Mouse (Mus musculus) heart, embryonic 12.5 days (tissue): ENCODE results near the gene Lrp6. TPM values are rescaled to one million over a fixed set of nuclear protein-coding genes. Genes with fewer than 3 reads are reported as not detected.
A peak's percentile ranks its signal among the peaks of the same experiment; 100 is the strongest.

Source experiments
- ATAC-seq: fragments of 200-750 bp; cut with Nextera tagmentation; 2 replicates; pipeline ENCODE4 v1.8.0; 2017; ENCODE audit warnings: moderate TSS enrichment, moderate library complexity; ENCODE audit not compliant: insufficient number of reproducible peaks, low FRiP score
- H3K27ac ChIP-seq: fragments of 300-500 bp; sonication (generic); 2 replicates; pipeline ENCODE4 v1.5.1; 2016; ENCODE audit warnings: mild to moderate bottlenecking, moderate library complexity; ENCODE audit not compliant: poor library complexity, severe bottlenecking
- H3K27me3 ChIP-seq: fragments of 300-500 bp; sonication (generic); replicated peaks from 2 replicates; pipeline ENCODE4 v1.6.1; 2016; ENCODE audit warnings: mild to moderate bottlenecking, moderate library complexity
- H3K36me3 ChIP-seq: fragments of 300-500 bp; sonication (generic); 2 replicates; pipeline ENCODE4 v1.6.1; 2016; ENCODE audit warnings: mild to moderate bottlenecking, moderate library complexity
- H3K4me1 ChIP-seq: fragments of 300-500 bp; sonication (generic); replicated peaks from 2 replicates; pipeline ENCODE4 v1.6.1; 2016; ENCODE audit warnings: mild to moderate bottlenecking
- H3K4me2 ChIP-seq: fragments of 300-500 bp; sonication (generic); 2 replicates; pipeline ENCODE4 v1.6.1; 2016; ENCODE audit warnings: mild to moderate bottlenecking, moderate library complexity
- H3K4me3 ChIP-seq: fragments of 300-500 bp; sonication (generic); 2 replicates; pipeline ENCODE4 v1.5.1; 2016; ENCODE audit warnings: mild to moderate bottlenecking
- H3K9ac ChIP-seq: fragments of 300-500 bp; sonication (generic); 2 replicates; pipeline ENCODE4 v1.6.1; 2016; ENCODE audit warnings: mild to moderate bottlenecking, moderate library complexity
- H3K9me3 ChIP-seq: fragments of 300-500 bp; sonication (generic); replicated peaks from 2 replicates; pipeline ENCODE4 v1.6.1; 2016; ENCODE audit warnings: mild to moderate bottlenecking, moderate library complexity
- WGBS: fragments of 180-500 bp; shearing (Covaris S2); methylation state at CpG from one replicate; pipeline ENCODE4 v1.1.7; 2016; 5-methylcytosine and 5-hydroxymethylcytosine counted together
- polyA plus RNA-seq: library from polyadenylated mRNA; unstranded; fragments of >200 nt; fragmentation: Nextera tagmentation; extraction: Ambion mirVana; gene quantifications from 2 replicates; pipeline ENCODE4 v1.2.1, GENCODE M21; 2016

Lrp6 gene
- polyA plus RNA-seq, 1 experiment from 2014 or later = 22.3 TPM

- Histone ChIP-seq H3K9me3 (no peaks in the 10 kb centered on the region), H3K4me1 (peaks cover 38% of the 10 kb centered on the region), H3K27ac (no peak overlapping the region), H3K27me3 (no peaks in the 10 kb centered on the region), H3K4me2 (no peak overlapping the region), H3K36me3 (peaks cover 11% of the 10 kb centered on the region), H3K9ac (no peak overlapping the region), H3K4me3 (no peak overlapping the region)
- no peak for ATAC-seq
- WGBS = 87% methylated on average over 4 of the region's 4 CpGs
These were observed 37.4 kb downstream of the Lrp6 start for GRCm38 (mm10) chr6:134529340-134529739.

GRCm38 (mm10) chr6:134528396-134528795 lies 38.4 kb downstream of the Lrp6 start:
- H3K4me3 ChIP-seq = no peak overlapping the region
- 97% methylated on average over 7 of the region's 7 CpGs for WGBS
- H3K36me3 ChIP-seq = peaks cover 11% of the 10 kb centered on the region
- H3K27ac ChIP-seq = peak overlapping the region; percentile 40; the same call in 1 of the 2 replicates
- peaks cover 42% of the 10 kb centered on the region for H3K4me1 ChIP-seq
- H3K4me2 ChIP-seq = no peak overlapping the region
- H3K9ac ChIP-seq = no peak overlapping the region
- no peak for ATAC-seq
- H3K9me3 ChIP-seq = no peaks in the 10 kb centered on the region
- H3K27me3 ChIP-seq = no peaks in the 10 kb centered on the region

- 25% methylated on average over 6 of the region's 6 CpGs for WGBS
- no peak for ATAC-seq
- H3K27me3 ChIP-seq = no peaks in the 10 kb centered on the region
- H3K4me3 ChIP-seq = no peak overlapping the region
- peaks cover 38% of the 10 kb centered on the region for H3K4me1 ChIP-seq
- no peak overlapping the region for H3K4me2 ChIP-seq
- peaks cover 11% of the 10 kb centered on the region for H3K36me3 ChIP-seq
- H3K27ac ChIP-seq = 0 out of 2 replicates have a peak overlapping the region, but pooled peaks have one; percentile 2
- no peaks in the 10 kb centered on the region for H3K9me3 ChIP-seq
- no peak overlapping the region for H3K9ac ChIP-seq
These were observed 39.1 kb downstream of the Lrp6 start for GRCm38 (mm10) chr6:134527596-134528128.

GRCm38 (mm10) chr6:134526821-134527595 lies 39.8 kb downstream of the Lrp6 start:
- H3K4me1 ChIP-seq = peaks cover 38% of the 10 kb centered on the region
- H3K36me3 ChIP-seq = peaks cover 11% of the 10 kb centered on the region
- WGBS = 40% methylated on average over 10 of the region's 10 CpGs
- H3K4me2 ChIP-seq = peak overlapping the region; percentile 5; the same call in 1 of the 2 replicates
- H3K4me3 ChIP-seq = no peak overlapping the region
- no peak for ATAC-seq
- no peak overlapping the region for H3K9ac ChIP-seq
- H3K9me3 ChIP-seq = no peaks in the 10 kb centered on the region
- no peaks in the 10 kb centered on the region for H3K27me3 ChIP-seq
- H3K27ac ChIP-seq = peak overlapping the region; percentile 6; the same call in 1 of the 2 replicates

- H3K9me3 ChIP-seq = no peaks in the 10 kb centered on the region
- H3K27me3 ChIP-seq = no peaks in the 10 kb centered on the region
- peaks cover 43% of the 10 kb centered on the region for H3K4me1 ChIP-seq
- ATAC-seq = no peak
- no peak overlapping the region for H3K9ac ChIP-seq
- H3K36me3 ChIP-seq = peaks cover 11% of the 10 kb centered on the region
- no peak overlapping the region for H3K4me3 ChIP-seq
- 41% methylated on average over 5 of the region's 5 CpGs for WGBS
- H3K4me2 ChIP-seq = no peak overlapping the region
- no peak overlapping the region for H3K27ac ChIP-seq
These were observed 40.5 kb downstream of the Lrp6 start for GRCm38 (mm10) chr6:134526275-134526674.

- no peak for ATAC-seq
- no peak overlapping the region for H3K4me3 ChIP-seq
- H3K27me3 ChIP-seq = no peaks in the 10 kb centered on the region
- no peak overlapping the region for H3K9ac ChIP-seq
- H3K4me1 ChIP-seq = peaks cover 23% of the 10 kb centered on the region
- no peaks in the 10 kb centered on the region for H3K9me3 ChIP-seq
- no peak overlapping the region for H3K4me2 ChIP-seq
- WGBS = 80% methylated on average over 10 of the region's 10 CpGs
- H3K36me3 ChIP-seq = peaks cover 10% of the 10 kb centered on the region
- no peak overlapping the region for H3K27ac ChIP-seq
These were observed 45.4 kb downstream of the Lrp6 start for GRCm38 (mm10) chr6:134521411-134521810.

- Histone ChIP-seq H3K4me1 (peaks cover 23% of the 10 kb centered on the region), H3K4me2 (no peak overlapping the region), H3K4me3 (no peak overlapping the region), H3K27me3 (no peaks in the 10 kb centered on the region), H3K36me3 (peaks cover 10% of the 10 kb centered on the region), H3K27ac (no peak overlapping the region), H3K9me3 (no peaks in the 10 kb centered on the region), H3K9ac (no peak overlapping the region)
- ATAC-seq = no peak
- WGBS = 71% methylated on average over 3 of the region's 3 CpGs
These were observed 45.9 kb downstream of the Lrp6 start for GRCm38 (mm10) chr6:134520821-134521220.

- peaks cover 7% of the 10 kb centered on the region for H3K36me3 ChIP-seq
- no peaks in the 10 kb centered on the region for H3K27me3 ChIP-seq
- 89% methylated on average over 5 of the region's 5 CpGs for WGBS
- no peaks in the 10 kb centered on the region for H3K9me3 ChIP-seq
- no peak overlapping the region for H3K9ac ChIP-seq
- H3K27ac ChIP-seq = no peak overlapping the region
- H3K4me1 ChIP-seq = peaks cover 22% of the 10 kb centered on the region
- no peak for ATAC-seq
- H3K4me3 ChIP-seq = no peak overlapping the region
- H3K4me2 ChIP-seq = no peak overlapping the region
These were observed 48.3 kb downstream of the Lrp6 start for GRCm38 (mm10) chr6:134518450-134518849.

- Histone ChIP-seq H3K4me3 (no peak overlapping the region), H3K4me2 (no peak overlapping the region), H3K27ac (no peak overlapping the region), H3K9ac (no peak overlapping the region), H3K4me1 (peaks cover 25% of the 10 kb centered on the region), H3K36me3 (peaks cover 11% of the 10 kb centered on the region), H3K9me3 (no peaks in the 10 kb centered on the region), H3K27me3 (no peaks in the 10 kb centered on the region)
- 72% methylated on average over 4 of the region's 4 CpGs for WGBS
- ATAC-seq = no peak
These were observed 49.6 kb downstream of the Lrp6 start for GRCm38 (mm10) chr6:134517141-134517540.

GRCm38 (mm10) chr6:134515416-134515815 lies 51.3 kb downstream of the Lrp6 start:
- no peak overlapping the region for H3K9ac ChIP-seq
- H3K4me1 ChIP-seq = peaks cover 14% of the 10 kb centered on the region
- no peaks in the 10 kb centered on the region for H3K27me3 ChIP-seq
- ATAC-seq = no peak
- H3K4me3 ChIP-seq = no peak overlapping the region
- WGBS = 73% methylated on average over 4 of the region's 4 CpGs
- peaks cover 15% of the 10 kb centered on the region for H3K36me3 ChIP-seq
- no peak overlapping the region for H3K27ac ChIP-seq
- no peak overlapping the region for H3K4me2 ChIP-seq
- H3K9me3 ChIP-seq = no peaks in the 10 kb centered on the region

GRCm38 (mm10) chr6:134513896-134514510 lies 52.8 kb downstream of the Lrp6 start:
- H3K4me1 ChIP-seq = peaks cover 14% of the 10 kb centered on the region
- H3K9me3 ChIP-seq = no peaks in the 10 kb centered on the region
- no peak for ATAC-seq
- no peak overlapping the region for H3K27ac ChIP-seq
- H3K4me2 ChIP-seq = no peak overlapping the region
- 85% methylated on average over 3 of the region's 3 CpGs for WGBS
- peaks cover 8% of the 10 kb centered on the region; the same call in 1 of the 2 replicates for H3K36me3 ChIP-seq
- no peak overlapping the region for H3K4me3 ChIP-seq
- H3K27me3 ChIP-seq = no peaks in the 10 kb centered on the region
- H3K9ac ChIP-seq = no peak overlapping the region
